ENCODE assay signal across 7 mouse cellular contexts in genomic region chr2:51972142-51972541, GRCm38 (mm10). TPM values are rescaled to one million over a fixed set of nuclear protein-coding genes. Genes with fewer than 3 reads are reported as not detected.
DNase-seq lines count a peak whose midpoint lies in the region; ATAC-seq and TF ChIP-seq lines count a peak whose summit lies in the region.

No protein-coding gene starts in this region.

- peak overlapping the region; percentile 61 to 73 (median 70) for H3K4me3 ChIP-seq in CH12.LX (replicated peaks in 1 of 3; ENCODE audit: low read depth in 2 of 3, low read length in 2 of 3, poor library complexity in 1 of 3)
- no peak overlapping the region for H3K4me3 ChIP-seq in embryonic fibroblast, embryonic 13.5 days (ENCODE audit: insufficient read depth, low read length)
- H3K4me3 ChIP-seq in hindbrain, embryonic 11.5 days (ENCODE audit: low read depth, low read length) = no peak overlapping the region; the same call in 1 of the 2 replicates
- H3K4me3 ChIP-seq in limb, embryonic 13.5 days = peak overlapping the region; percentile 70
- peak overlapping the region; percentile 51; the same call in 1 of the 2 replicates for H3K4me3 ChIP-seq in midbrain, embryonic 14.5 days (replicated peaks; ENCODE audit: low read depth, low read length)

- H3K4me1 ChIP-seq in CH12.LX (ENCODE audit: control insufficient read depth in 1 of 2, insufficient read depth in 2 of 2) = peaks cover 0 to 33% of the 10 kb centered on the region in 2 experiments; a peak in 3 of 4 replicates
- H3K4me1 ChIP-seq in embryonic fibroblast, embryonic 13.5 days (ENCODE audit: control insufficient read depth, insufficient read depth, low read length) = no peaks in the 10 kb centered on the region; the same call in 1 of the 2 replicates
- H3K4me1 ChIP-seq in hindbrain, embryonic 11.5 days (replicated peaks; ENCODE audit: control insufficient read depth, insufficient read depth, low read length) = no peaks in the 10 kb centered on the region
- no peaks in the 10 kb centered on the region; the same call in 1 of the 2 replicates for H3K4me1 ChIP-seq in limb, embryonic 13.5 days
- 0 out of 2 replicates have a peak, but pooled peaks cover 3% of the 10 kb centered on the region for H3K4me1 ChIP-seq in midbrain, embryonic 14.5 days (ENCODE audit: control insufficient read depth, insufficient read depth, low read length)

- no peaks in the 10 kb centered on the region; the same call in 1 of the 2 replicates for H3K79me2 ChIP-seq in CH12.LX (replicated peaks; ENCODE audit: control insufficient read depth, extremely low read depth, insufficient read depth, poor library complexity, severe bottlenecking)

- WGBS in hindbrain, embryonic 11.5 days = 80% methylated on average over 5 of the region's 5 CpGs
- WGBS in limb, embryonic 13.5 days = 43% methylated on average over 5 of the region's 5 CpGs
- WGBS in midbrain, embryonic 14.5 days = 73% methylated on average over 5 of the region's 5 CpGs

- ATAC-seq in hindbrain, embryonic 11.5 days (ENCODE audit: low FRiP score) = no peak
- peak; percentile 38; the same call in 1 of the 2 replicates for ATAC-seq in limb, embryonic 13.5 days (ENCODE audit: low FRiP score, low read depth)
- ATAC-seq in midbrain, embryonic 14.5 days (ENCODE audit: low FRiP score, low TSS enrichment) = 0 out of 2 replicates have a peak, but pooled peaks have one; percentile 20

- TF ChIP-seq CTCF in CH12.LX (conservative IDR thresholded peaks at IDR 0.05 in 1 of 2, IDR thresholded peaks at IDR 0.05 in 1 of 2; ENCODE audit: low read depth in 2 of 2, low read length in 2 of 2) = no peak
- TF ChIP-seq CTCF in embryonic fibroblast, embryonic 13.5 days (IDR thresholded peaks at IDR 0.05; ENCODE audit: borderline replicate concordance, insufficient read depth, low read length) = no peak

- peak; percentile 35 for DNase-seq in CH12.LX (ENCODE audit: extremely low read depth)
- peak; percentile 51 for DNase-seq in T-cell, adult 2 months (ENCODE audit: low spot score)
- DNase-seq in hindbrain, embryonic 11.5 days (ENCODE audit: low spot score) = peak; percentile 17
- peak; percentile 4 for DNase-seq in midbrain, embryonic 14.5 days
- DNase-seq in thymus, postnatal 10 days (ENCODE audit: low spot score in 2 of 2) = peak; percentile 33 to 51

- H3K27me3 ChIP-seq in CH12.LX (replicated peaks) = no peaks in the 10 kb centered on the region
- H3K27me3 ChIP-seq in hindbrain, embryonic 11.5 days (ENCODE audit: control insufficient read depth, insufficient read depth, low read length) = no peaks in the 10 kb centered on the region
- no peaks in the 10 kb centered on the region for H3K27me3 ChIP-seq in limb, embryonic 13.5 days
- no peaks in the 10 kb centered on the region for H3K27me3 ChIP-seq in midbrain, embryonic 14.5 days (ENCODE audit: control insufficient read depth, insufficient read depth, low read length)

- TF ChIP-seq EP300 in CH12.LX (IDR thresholded peaks at IDR 0.05; ENCODE audit: low read length) = no peak

- no peak for TF ChIP-seq RAD21 in CH12.LX (IDR thresholded peaks at IDR 0.05; ENCODE audit: low read depth, low read length)

- no peak overlapping the region for H3K27ac ChIP-seq in CH12.LX (ENCODE audit: insufficient read depth, low read depth)
- 0 out of 2 replicates have a peak overlapping the region, but pooled peaks have one; percentile 55 for H3K27ac ChIP-seq in embryonic fibroblast, embryonic 13.5 days (ENCODE audit: insufficient read depth, low read length)
- H3K27ac ChIP-seq in hindbrain, embryonic 11.5 days (ENCODE audit: low read depth, low read length) = no peak overlapping the region
- no peak overlapping the region for H3K27ac ChIP-seq in limb, embryonic 13.5 days
- no peak overlapping the region for H3K27ac ChIP-seq in midbrain, embryonic 14.5 days (replicated peaks; ENCODE audit: low read depth, low read length)

- TF ChIP-seq POLR2A in CH12.LX (IDR thresholded peaks at IDR 0.05; ENCODE audit: low read depth, low read length) = no peak
- peak; percentile 36; the same call in 1 of the 2 replicates for TF ChIP-seq POLR2A in embryonic fibroblast, embryonic 13.5 days (IDR thresholded peaks at IDR 0.05; ENCODE audit: low read depth, low read length)

- dilution Hi-C loops in CH12.LX (cut with MboI; ENCODE audit: extremely low pct_ligation_motif_present, extremely low pct_unique_long_range_greater_than_20kb, low sequenced_read_pairs) = no loop called here

- H3K36me3 ChIP-seq in CH12.LX (replicated peaks in 1 of 2; ENCODE audit: control insufficient read depth in 1 of 2, insufficient read depth in 1 of 2, low read length in 1 of 2) = peaks cover 0 to 6% of the 10 kb centered on the region in 2 experiments
- no peaks in the 10 kb centered on the region for H3K36me3 ChIP-seq in hindbrain, embryonic 11.5 days (ENCODE audit: control insufficient read depth, insufficient read depth, low read length)
- no peaks in the 10 kb centered on the region for H3K36me3 ChIP-seq in limb, embryonic 13.5 days
- no peaks in the 10 kb centered on the region for H3K36me3 ChIP-seq in midbrain, embryonic 14.5 days (ENCODE audit: control insufficient read depth, insufficient read depth, low read length)

- H3K9ac ChIP-seq in CH12.LX (ENCODE audit: insufficient read depth, low read depth) = peak overlapping the region; percentile 90
- no peak overlapping the region for H3K9ac ChIP-seq in hindbrain, embryonic 11.5 days (ENCODE audit: low read depth, low read length)
- no peak overlapping the region for H3K9ac ChIP-seq in limb, embryonic 13.5 days
- no peak overlapping the region for H3K9ac ChIP-seq in midbrain, embryonic 14.5 days (replicated peaks; ENCODE audit: low read length)

- H3K9me3 ChIP-seq in CH12.LX (replicated peaks; ENCODE audit: low read length) = peaks cover 3% of the 10 kb centered on the region
- no peaks in the 10 kb centered on the region for H3K9me3 ChIP-seq in hindbrain, embryonic 11.5 days (ENCODE audit: control insufficient read depth, low read length)
- H3K9me3 ChIP-seq in limb, embryonic 13.5 days = no peaks in the 10 kb centered on the region
- no peaks in the 10 kb centered on the region for H3K9me3 ChIP-seq in midbrain, embryonic 14.5 days (ENCODE audit: control insufficient read depth, low read length)

- H3K4me2 ChIP-seq in CH12.LX (ENCODE audit: insufficient read depth, low read depth, poor library complexity, severe bottlenecking) = peak overlapping the region; percentile 87
- no peak overlapping the region for H3K4me2 ChIP-seq in hindbrain, embryonic 11.5 days (replicated peaks; ENCODE audit: low read depth, low read length)
- H3K4me2 ChIP-seq in limb, embryonic 13.5 days (replicated peaks) = peak overlapping the region; percentile 72
- H3K4me2 ChIP-seq in midbrain, embryonic 14.5 days (ENCODE audit: low read length) = peak overlapping the region; percentile 87

- in situ Hi-C loops in CH12.LX (cut with MboI; ENCODE audit: low pct_ligation_motif_present, low pct_unique_long_range_greater_than_20kb, low sequenced_read_pairs) = no loop called here

TF ChIP-seq in CH12.LX, 34 proteins besides CTCF, POLR2A, EP300 and RAD21:
- TF ChIP-seq TBP (conservative IDR thresholded peaks at IDR 0.05; ENCODE audit: low read depth, low read length) (0 out of 2 replicates have a peak, but pooled peaks have one; percentile 24), MXI1 (IDR thresholded peaks at IDR 0.05; ENCODE audit: low read depth, low read length) (no peak), MAFK (IDR thresholded peaks at IDR 0.05; ENCODE audit: insufficient replicate concordance, low read length) (no peak)

RNA-seq across cellular contexts. Expression of gene Nmi, which starts 1.2 kb away (rescaled TPM):
- total RNA-seq in CH12.LX (2012; rRNA removed) = 37.8 and 42.1 TPM in 2 replicates
- total RNA-seq in CH12.LX (2014; rRNA removed) = 60.1 and 75.1 TPM in 2 replicates
- 51.9 and 81.3 TPM in 2 replicates for polyA plus RNA-seq in CH12.LX (2012; ENCODE audit: insufficient read length, low read depth)
- 9.6 and 14.3 TPM in 2 replicates for polyA plus RNA-seq in embryonic fibroblast, embryonic 13.5 days (2011; ENCODE audit: insufficient read length, low read depth, missing spikeins)
- 7.7 and 8.9 TPM in 2 replicates for polyA plus RNA-seq in hindbrain, embryonic 11.5 days (2014; fragmentation: Nextera tagmentation; extraction: Ambion mirVana)
- 12.4 and 12.7 TPM in 2 replicates for polyA plus RNA-seq in limb, embryonic 13.5 days (2015; fragmentation: Nextera tagmentation; extraction: Ambion mirVana)
- 3.5 and 5.3 TPM in 2 replicates for polyA plus RNA-seq in midbrain, embryonic 14.5 days (2014; fragmentation: Nextera tagmentation; extraction: Ambion mirVana)

RNA-seq across cellular contexts. Expression of gene Rbm43, which starts 37.2 kb away (rescaled TPM):
- total RNA-seq in CH12.LX (2012; rRNA removed) (9.5 and 10.5 TPM in 2 replicates), CH12.LX (2014; rRNA removed) (25.8 and 25.9 TPM in 2 replicates)
- 19.4 and 20.6 TPM in 2 replicates for polyA plus RNA-seq in CH12.LX (2012; ENCODE audit: insufficient read length, low read depth)
- 20.3 and 21.7 TPM in 2 replicates for polyA plus RNA-seq in embryonic fibroblast, embryonic 13.5 days (2011; ENCODE audit: insufficient read length, low read depth, missing spikeins)
- 6.9 and 10.4 TPM in 2 replicates for polyA plus RNA-seq in hindbrain, embryonic 11.5 days (2014; fragmentation: Nextera tagmentation; extraction: Ambion mirVana)
- polyA plus RNA-seq in limb, embryonic 13.5 days (2015; fragmentation: Nextera tagmentation; extraction: Ambion mirVana) = 14.3 and 15.7 TPM in 2 replicates
- 5.3 and 6.0 TPM in 2 replicates for polyA plus RNA-seq in midbrain, embryonic 14.5 days (2014; fragmentation: Nextera tagmentation; extraction: Ambion mirVana)

Comparison
In these comparisons a context has a peak if more than half of its experiments do, and no peak if none do; other contexts are left out.
1. H3K4me3 ChIP-seq: peak in CH12.LX (3 of 3), limb, embryonic 13.5 days (single experiment) and midbrain, embryonic 14.5 days (single experiment); none in embryonic fibroblast, embryonic 13.5 days (single experiment) and hindbrain, embryonic 11.5 days (single experiment).
2. Peak in every context shown above with its lines, with median percentiles within 50 percentile points of each other: DNase-seq.